Mouse (Mus musculus) heart, embryonic 15.5 days (tissue): Measurements from ENCODE around the gene Cep350. TPM values are rescaled to one million over a fixed set of nuclear protein-coding genes. Genes with fewer than 3 reads are reported as not detected.

Experiments used
- ATAC-seq: fragments of 200-750 bp; cut with Nextera tagmentation; replicated peaks from 2 replicates; pipeline ENCODE4 v1.8.0; 2017; ENCODE audit warnings: low read depth, moderate TSS enrichment; ENCODE audit not compliant: insufficient number of reproducible peaks, insufficient read depth, low FRiP score
- H3K27ac ChIP-seq: fragments of 300-500 bp; sonication (generic); 2 replicates; pipeline ENCODE4 v1.5.1; 2015; ENCODE audit warnings: mild to moderate bottlenecking, inconsistent platforms
- H3K27me3 ChIP-seq: fragments of 300-500 bp; sonication (generic); 2 replicates; pipeline ENCODE4 v1.6.1; 2015; ENCODE audit warnings: inconsistent platforms
- H3K36me3 ChIP-seq: fragments of 300-500 bp; sonication (generic); 2 replicates; pipeline ENCODE4 v1.6.1; 2015; ENCODE audit warnings: mild to moderate bottlenecking, inconsistent platforms
- H3K4me1 ChIP-seq: fragments of 300-500 bp; sonication (generic); replicated peaks from 2 replicates; pipeline ENCODE4 v1.6.1; 2015; ENCODE audit warnings: inconsistent platforms
- H3K4me2 ChIP-seq: fragments of 300-500 bp; sonication (generic); 2 replicates; pipeline ENCODE4 v1.6.1; 2015; ENCODE audit warnings: inconsistent platforms, mild to moderate bottlenecking, moderate library complexity
- H3K4me3 ChIP-seq: fragments of 300-500 bp; sonication (generic); 2 replicates; pipeline ENCODE4 v1.5.1; 2015; ENCODE audit warnings: mild to moderate bottlenecking, inconsistent platforms
- H3K9ac ChIP-seq: fragments of 300-500 bp; sonication (generic); 2 replicates; pipeline ENCODE4 v1.6.1; 2015; ENCODE audit warnings: mild to moderate bottlenecking, inconsistent platforms
- H3K9me3 ChIP-seq: fragments of 300-500 bp; sonication (generic); replicated peaks from 2 replicates; pipeline ENCODE4 v1.6.1; 2016; ENCODE audit warnings: inconsistent platforms
- WGBS: fragments of 180-500 bp; shearing (Covaris S2); methylation state at CpG from one replicate; pipeline ENCODE4 v1.1.7; 2015; ENCODE audit warnings: mixed read lengths; 5-methylcytosine and 5-hydroxymethylcytosine counted together
- polyA plus RNA-seq: library from polyadenylated mRNA; unstranded; fragments of >200 nt; fragmentation: Nextera tagmentation; extraction: Ambion mirVana; gene quantifications from 2 replicates; pipeline ENCODE4 v1.2.1, GENCODE M21; 2015

The Cep350 gene
- polyA plus RNA-seq, 1 experiment from 2014 or later: 6.8 TPM

GRCm38 (mm10) chr1:155827703-155828295 lies 145.3 kb downstream of the Cep350 start:
- no peaks in the 10 kb centered on the region for H3K36me3 ChIP-seq
- 40% methylated on average over 8 of the region's 8 CpGs for WGBS
- no peak for ATAC-seq
- H3K4me2 ChIP-seq: no peak overlapping the region
- no peaks in the 10 kb centered on the region for H3K27me3 ChIP-seq
- no peaks in the 10 kb centered on the region for H3K9me3 ChIP-seq
- H3K4me3 ChIP-seq: no peak overlapping the region
- no peak overlapping the region for H3K9ac ChIP-seq
- no peaks in the 10 kb centered on the region for H3K4me1 ChIP-seq
- no peak overlapping the region for H3K27ac ChIP-seq

- Histone ChIP-seq H3K4me2 (no peak overlapping the region), H3K4me3 (no peak overlapping the region), H3K27me3 (no peaks in the 10 kb centered on the region), H3K4me1 (no peaks in the 10 kb centered on the region), H3K36me3 (no peaks in the 10 kb centered on the region), H3K27ac (no peak overlapping the region), H3K9me3 (no peaks in the 10 kb centered on the region), H3K9ac (no peak overlapping the region)
- 54% methylated on average over 5 of the region's 5 CpGs for WGBS
- no peak for ATAC-seq
Observed at GRCm38 (mm10) chr1:155826803-155827395, 146.2 kb downstream of the Cep350 start.

GRCm38 (mm10) chr1:155825940-155826716 lies 146.9 kb downstream of the Cep350 start:
- H3K4me3 ChIP-seq: no peak overlapping the region
- WGBS: 83% methylated on average over 4 of the region's 4 CpGs
- no peaks in the 10 kb centered on the region for H3K27me3 ChIP-seq
- no peak for ATAC-seq
- H3K9ac ChIP-seq: no peak overlapping the region
- H3K4me1 ChIP-seq: no peaks in the 10 kb centered on the region
- no peak overlapping the region for H3K27ac ChIP-seq
- H3K36me3 ChIP-seq: no peaks in the 10 kb centered on the region
- no peak overlapping the region for H3K4me2 ChIP-seq
- no peaks in the 10 kb centered on the region for H3K9me3 ChIP-seq

GRCm38 (mm10) chr1:155820646-155821045 lies 152.4 kb downstream of the Cep350 start:
- 78% methylated on average over 5 of the region's 5 CpGs for WGBS
- Histone ChIP-seq H3K4me1 (no peaks in the 10 kb centered on the region), H3K27ac (no peak overlapping the region), H3K36me3 (no peaks in the 10 kb centered on the region), H3K9ac (no peak overlapping the region), H3K4me3 (no peak overlapping the region), H3K9me3 (no peaks in the 10 kb centered on the region), H3K4me2 (no peak overlapping the region), H3K27me3 (no peaks in the 10 kb centered on the region)
- ATAC-seq: no peak

GRCm38 (mm10) chr1:155816167-155816566 lies 156.9 kb downstream of the Cep350 start:
- Histone ChIP-seq H3K9ac (no peak overlapping the region), H3K4me3 (no peak overlapping the region), H3K36me3 (no peaks in the 10 kb centered on the region), H3K27ac (no peak overlapping the region), H3K4me1 (peaks cover 14% of the 10 kb centered on the region), H3K27me3 (no peaks in the 10 kb centered on the region), H3K4me2 (no peak overlapping the region), H3K9me3 (no peaks in the 10 kb centered on the region)
- ATAC-seq: no peak
- WGBS: 41% methylated on average over 2 of the region's 2 CpGs

DNA sequence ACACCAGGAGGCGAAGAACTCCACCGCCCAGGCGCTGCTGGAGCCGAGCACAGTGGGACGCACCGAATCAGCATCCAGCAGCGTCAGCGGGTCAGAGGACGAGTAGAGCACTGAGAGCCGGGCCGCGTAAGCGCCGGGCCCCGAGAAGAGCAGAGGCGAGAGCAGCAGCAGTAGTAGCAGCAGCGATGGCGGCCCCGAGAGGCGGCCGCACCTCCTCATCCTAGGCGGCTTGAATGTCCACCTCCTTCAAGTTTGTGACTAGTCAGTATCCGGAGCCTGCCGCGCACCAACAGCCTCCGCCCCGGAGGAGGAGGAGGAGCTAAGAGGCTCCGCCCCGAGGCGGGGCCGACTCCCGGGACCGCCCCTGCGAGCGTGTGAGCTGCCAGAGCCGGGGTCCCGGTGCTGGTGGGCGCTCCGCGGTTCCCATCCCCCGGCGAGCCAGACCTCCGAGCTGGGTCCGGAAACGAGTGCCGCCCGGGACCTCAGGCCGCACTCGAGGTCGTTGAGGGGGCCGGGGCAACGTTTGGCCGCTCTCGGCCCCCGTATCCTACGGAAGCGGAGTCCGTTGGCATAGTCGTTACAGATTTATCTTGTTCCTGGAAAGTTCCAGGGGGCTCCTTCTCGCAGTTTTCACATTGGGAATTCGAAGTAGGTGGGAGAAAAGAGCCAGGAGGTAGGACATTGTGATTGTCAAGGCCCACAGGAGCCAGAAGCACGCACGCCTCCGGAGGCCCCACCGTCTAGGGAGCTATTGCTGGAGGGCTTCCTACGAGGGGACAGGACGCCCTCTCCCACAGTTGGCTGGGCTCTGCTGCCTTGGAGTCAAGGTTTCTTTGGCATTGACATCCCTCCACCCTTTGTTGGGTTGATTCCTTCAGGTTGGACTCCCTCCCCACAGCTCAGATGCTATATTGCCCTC lies 160.2 kb downstream of the Cep350 start, which contains the start of gene Qsox1:
Gene Qsox1 (minus strand): TSS at position 309 of the 919 bp plus-strand sequence.
- Histone ChIP-seq H3K36me3 (no peaks in the 10 kb centered on the region), H3K9ac (peak within 1 kb of the TSS; percentile 69), H3K27ac (peak within 1 kb of the TSS; percentile 67), H3K4me2 (peak within 1 kb of the TSS; percentile 77), H3K9me3 (no peaks in the 10 kb centered on the region), H3K4me1 (peaks cover 33% of the 10 kb centered on the region), H3K4me3 (peak within 1 kb of the TSS; percentile 90), H3K27me3 (no peaks in the 10 kb centered on the region)
- WGBS: under 1% methylated on average over 65 of the region's 67 CpGs
- ATAC-seq: peak; percentile 89

GRCm38 (mm10) chr1:155811995-155812580 lies 161.0 kb downstream of the Cep350 start:
- Histone ChIP-seq H3K4me3 (peak overlapping the region; percentile 90), H3K4me2 (peak overlapping the region; percentile 77), H3K4me1 (peaks cover 33% of the 10 kb centered on the region), H3K9me3 (no peaks in the 10 kb centered on the region), H3K36me3 (no peaks in the 10 kb centered on the region), H3K27ac (peak overlapping the region; percentile 67), H3K27me3 (no peaks in the 10 kb centered on the region), H3K9ac (peak overlapping the region; percentile 69)
- WGBS: 3% methylated on average over 22 of the region's 22 CpGs
- peak; percentile 45 for ATAC-seq

DNA sequence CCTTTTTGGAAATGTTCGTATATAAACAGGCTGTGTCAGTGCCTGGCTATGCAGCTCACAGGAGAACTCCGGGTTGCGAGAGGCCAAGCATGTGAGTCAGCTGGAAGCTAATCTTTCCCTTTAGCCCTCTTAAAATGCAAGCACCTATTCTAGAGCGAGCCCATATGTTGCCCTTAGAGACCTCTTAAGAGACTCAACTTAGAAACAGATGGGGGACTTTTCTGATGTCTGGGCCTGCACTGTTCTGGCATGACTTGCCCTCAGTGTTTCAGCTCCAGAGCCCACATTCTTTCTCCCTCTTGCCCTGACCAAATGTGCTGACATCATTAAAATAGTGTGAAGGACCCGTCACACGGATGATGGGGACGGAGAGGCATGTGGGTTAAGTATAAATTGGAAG lies 162.4 kb downstream of the Cep350 start:
- Histone ChIP-seq H3K36me3 (no peaks in the 10 kb centered on the region), H3K9ac (no peak overlapping the region), H3K27me3 (no peaks in the 10 kb centered on the region), H3K9me3 (no peaks in the 10 kb centered on the region), H3K27ac (peak overlapping the region; percentile 60), H3K4me3 (peak overlapping the region; percentile 13), H3K4me2 (peak overlapping the region; percentile 77), H3K4me1 (peaks cover 33% of the 10 kb centered on the region)
- 25% methylated on average over 7 of the region's 7 CpGs for WGBS
- ATAC-seq: 0 out of 2 replicates have a peak, but pooled peaks have one; percentile 15

GRCm38 (mm10) chr1:155809706-155810442 lies 163.2 kb downstream of the Cep350 start:
- no peaks in the 10 kb centered on the region for H3K36me3 ChIP-seq
- H3K27me3 ChIP-seq: no peaks in the 10 kb centered on the region
- WGBS: 60% methylated on average over 10 of the region's 10 CpGs
- H3K4me3 ChIP-seq: no peak overlapping the region
- peak overlapping the region; percentile 60 for H3K27ac ChIP-seq
- H3K9me3 ChIP-seq: no peaks in the 10 kb centered on the region
- peak overlapping the region; percentile 77 for H3K4me2 ChIP-seq
- ATAC-seq: no peak
- peaks cover 33% of the 10 kb centered on the region for H3K4me1 ChIP-seq
- H3K9ac ChIP-seq: no peak overlapping the region

- WGBS: 89% methylated on average over 4 of the region's 4 CpGs
Observed at GRCm38 (mm10) chr1:155808261-155808660, 164.8 kb downstream of the Cep350 start.

More at GRCm38 (mm10) chr1:155808261-155808660, 164.8 kb downstream of the Cep350 start:
- no peak overlapping the region for H3K27ac ChIP-seq
- no peak overlapping the region for H3K4me3 ChIP-seq
- ATAC-seq: no peak
- H3K27me3 ChIP-seq: no peaks in the 10 kb centered on the region
- peaks cover 4% of the 10 kb centered on the region; the same call in 1 of the 2 replicates for H3K36me3 ChIP-seq
- H3K4me1 ChIP-seq: peaks cover 30% of the 10 kb centered on the region
- no peak overlapping the region for H3K4me2 ChIP-seq
- no peak overlapping the region for H3K9ac ChIP-seq
- H3K9me3 ChIP-seq: no peaks in the 10 kb centered on the region
